Mouse (Mus musculus): ENCODE results near the gene Npffr2. TPM values are rescaled to one million over a fixed set of nuclear protein-coding genes. Genes with fewer than 3 reads are reported as not detected.
"Not testable (repeated sequence)": the region's sequence is repeated elsewhere in the genome, so short reads cannot be mapped to it uniquely, and the experiment has no call there.

The Npffr2 gene
- polyA plus RNA-seq, 1 experiment from 2014 or later, result 0.16 TPM

- Histone ChIP-seq H3K36me3 (ENCODE audit: insufficient read depth, low read length) (no peaks in the 10 kb centered on the region), H3K9me3 (ENCODE audit: low read length) (no peaks in the 10 kb centered on the region), H3K4me2 (replicated peaks; ENCODE audit: low read depth, low read length) (no peak overlapping the region), H3K4me3 (ENCODE audit: low read depth, low read length) (no peak overlapping the region), H3K9ac (replicated peaks; ENCODE audit: low read depth) (no peak overlapping the region), H3K27ac (ENCODE audit: low read length) (no peak overlapping the region), H3K27me3 (replicated peaks; ENCODE audit: insufficient read depth, low read length) (no peaks in the 10 kb centered on the region), H3K4me1 (ENCODE audit: insufficient read depth, low read depth, low read length) (no peaks in the 10 kb centered on the region)
- TF ChIP-seq EP300 (IDR thresholded peaks at IDR 0.05) (no peak), CTCF (IDR thresholded peaks at IDR 0.05) (no peak)
- ATAC-seq (no peak), DNase-seq (ENCODE audit: low spot score) (no peak)
- WGBS, result 65% methylated on average over 2 of the region's 2 CpGs
Measured at GRCm38 (mm10) chr5:89529391-89529790, 2.2 kb downstream of the Npffr2 start.

DNA sequence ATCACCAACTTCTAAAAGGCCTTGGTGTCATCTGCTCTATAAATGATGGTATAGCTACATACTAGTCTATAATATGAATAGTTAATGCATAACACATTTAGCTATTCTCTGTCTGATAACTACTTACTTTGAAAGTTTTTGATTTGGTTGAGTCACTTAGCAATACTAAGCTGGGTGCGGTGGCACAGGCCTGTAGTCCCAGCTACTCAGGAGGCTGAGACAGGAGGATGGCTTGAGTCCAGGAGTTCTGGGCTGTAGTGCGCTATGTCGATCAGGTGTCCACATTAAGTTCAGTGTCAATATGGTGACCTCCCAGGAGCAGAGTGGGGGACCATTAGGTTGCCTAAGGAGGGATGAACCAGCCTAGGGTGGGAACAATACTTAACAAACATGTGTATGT lies 8.8 kb downstream of the Npffr2 start:
- Histone ChIP-seq H3K4me3 (ENCODE audit: low read depth, low read length) (no peak overlapping the region), H3K36me3 (ENCODE audit: insufficient read depth, low read length) (no peaks in the 10 kb centered on the region), H3K4me2 (replicated peaks; ENCODE audit: low read depth, low read length) (no peak overlapping the region), H3K9me3 (ENCODE audit: low read length) (no peaks in the 10 kb centered on the region), H3K4me1 (ENCODE audit: insufficient read depth, low read depth, low read length) (no peaks in the 10 kb centered on the region), H3K27ac (ENCODE audit: low read length) (no peak overlapping the region), H3K27me3 (replicated peaks; ENCODE audit: insufficient read depth, low read length) (no peaks in the 10 kb centered on the region), H3K9ac (replicated peaks; ENCODE audit: low read depth) (no peak overlapping the region)
- 94% methylated on average over 3 of the region's 3 CpGs for whole genome bisulfite sequencing
- no peak for DNase-seq (ENCODE audit: low spot score)
- TF ChIP-seq EP300 (IDR thresholded peaks at IDR 0.05), result no peak
- TF ChIP-seq CTCF (IDR thresholded peaks at IDR 0.05), result no peak
- no peak for ATAC-seq

DNA sequence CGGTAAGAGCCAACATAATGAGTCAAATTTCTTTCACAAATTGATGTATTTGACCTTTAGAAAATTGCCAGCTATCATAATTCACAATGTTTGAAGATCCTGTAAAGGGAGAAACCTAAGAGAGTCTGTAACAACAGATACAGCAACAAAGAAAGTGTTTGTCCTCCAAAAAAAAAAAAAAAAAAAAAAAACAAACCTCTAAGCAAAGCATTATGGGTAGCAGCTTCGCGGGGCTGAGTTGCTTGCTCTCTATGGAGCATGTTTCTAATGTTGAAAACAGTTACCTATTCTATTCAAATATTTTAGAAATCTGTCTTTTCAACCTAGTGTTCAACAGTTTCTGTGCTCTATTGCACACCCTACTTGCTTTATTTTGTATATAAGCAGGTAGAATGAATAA lies 15.2 kb downstream of the Npffr2 start:
- DNase-seq (ENCODE audit: low spot score) (no peak), ATAC-seq (no peak)
- H3K4me3 ChIP-seq (ENCODE audit: low read depth, low read length), result no peak overlapping the region
- 70% methylated on average over 3 of the region's 3 CpGs for WGBS
- H3K4me1 ChIP-seq (ENCODE audit: insufficient read depth, low read depth, low read length), result no peaks in the 10 kb centered on the region
- no peaks in the 10 kb centered on the region for H3K9me3 ChIP-seq (ENCODE audit: low read length)
- TF ChIP-seq EP300 (IDR thresholded peaks at IDR 0.05), result no peak
- no peak for TF ChIP-seq CTCF (IDR thresholded peaks at IDR 0.05)
- no peaks in the 10 kb centered on the region for H3K27me3 ChIP-seq (replicated peaks; ENCODE audit: insufficient read depth, low read length)
- no peaks in the 10 kb centered on the region for H3K36me3 ChIP-seq (ENCODE audit: insufficient read depth, low read length)
- no peak overlapping the region for H3K4me2 ChIP-seq (replicated peaks; ENCODE audit: low read depth, low read length)
- no peak overlapping the region for H3K9ac ChIP-seq (replicated peaks; ENCODE audit: low read depth)
- no peak overlapping the region for H3K27ac ChIP-seq (ENCODE audit: low read length)

GRCm38 (mm10) chr5:89543476-89543875 lies 16.2 kb downstream of the Npffr2 start:
- H3K4me1 ChIP-seq (ENCODE audit: insufficient read depth, low read depth, low read length), result no peaks in the 10 kb centered on the region
- no peaks in the 10 kb centered on the region for H3K36me3 ChIP-seq (ENCODE audit: insufficient read depth, low read length)
- no peaks in the 10 kb centered on the region for H3K9me3 ChIP-seq (ENCODE audit: low read length)
- H3K27ac ChIP-seq (ENCODE audit: low read length), result no peak overlapping the region
- ATAC-seq (peak; percentile 50; the same call in 1 of the 2 replicates), DNase-seq (ENCODE audit: low spot score) (peak; percentile 72)
- H3K4me3 ChIP-seq (ENCODE audit: low read depth, low read length), result no peak overlapping the region
- H3K9ac ChIP-seq (replicated peaks; ENCODE audit: low read depth), result no peak overlapping the region
- H3K4me2 ChIP-seq (replicated peaks; ENCODE audit: low read depth, low read length), result no peak overlapping the region
- peak; percentile 83 for TF ChIP-seq CTCF (IDR thresholded peaks at IDR 0.05)
- TF ChIP-seq EP300 (IDR thresholded peaks at IDR 0.05), result no peak
- H3K27me3 ChIP-seq (replicated peaks; ENCODE audit: insufficient read depth, low read length), result no peaks in the 10 kb centered on the region
- WGBS, result 36% methylated on average over 2 of the region's 2 CpGs

GRCm38 (mm10) chr5:89559118-89559517 lies 31.9 kb downstream of the Npffr2 start:
- not testable (repeated sequence) for H3K4me3 ChIP-seq (ENCODE audit: low read depth, low read length); H3K36me3 ChIP-seq (ENCODE audit: insufficient read depth, low read length); H3K4me2 ChIP-seq (replicated peaks; ENCODE audit: low read depth, low read length); H3K27me3 ChIP-seq (replicated peaks; ENCODE audit: insufficient read depth, low read length); H3K9ac ChIP-seq (replicated peaks; ENCODE audit: low read depth); DNase-seq (ENCODE audit: low spot score); H3K4me1 ChIP-seq (ENCODE audit: insufficient read depth, low read depth, low read length); H3K27ac ChIP-seq (ENCODE audit: low read length); H3K9me3 ChIP-seq (ENCODE audit: low read length); ATAC-seq
- WGBS, result 47% methylated on average over 4 of the region's 4 CpGs

- H3K27ac ChIP-seq (ENCODE audit: low read length), result no peak overlapping the region
- ATAC-seq (no peak), DNase-seq (ENCODE audit: low spot score) (no peak)
- no peak overlapping the region for H3K9ac ChIP-seq (replicated peaks; ENCODE audit: low read depth)
- no peaks in the 10 kb centered on the region for H3K27me3 ChIP-seq (replicated peaks; ENCODE audit: insufficient read depth, low read length)
- no peaks in the 10 kb centered on the region for H3K4me1 ChIP-seq (ENCODE audit: insufficient read depth, low read depth, low read length)
- no peaks in the 10 kb centered on the region for H3K36me3 ChIP-seq (ENCODE audit: insufficient read depth, low read length)
- no peak overlapping the region for H3K4me2 ChIP-seq (replicated peaks; ENCODE audit: low read depth, low read length)
- TF ChIP-seq EP300 (IDR thresholded peaks at IDR 0.05) (no peak), CTCF (IDR thresholded peaks at IDR 0.05) (no peak)
- H3K9me3 ChIP-seq (ENCODE audit: low read length), result no peaks in the 10 kb centered on the region
- H3K4me3 ChIP-seq (ENCODE audit: low read depth, low read length), result no peak overlapping the region
Measured at GRCm38 (mm10) chr5:89561381-89561780, 34.2 kb downstream of the Npffr2 start.

DNA sequence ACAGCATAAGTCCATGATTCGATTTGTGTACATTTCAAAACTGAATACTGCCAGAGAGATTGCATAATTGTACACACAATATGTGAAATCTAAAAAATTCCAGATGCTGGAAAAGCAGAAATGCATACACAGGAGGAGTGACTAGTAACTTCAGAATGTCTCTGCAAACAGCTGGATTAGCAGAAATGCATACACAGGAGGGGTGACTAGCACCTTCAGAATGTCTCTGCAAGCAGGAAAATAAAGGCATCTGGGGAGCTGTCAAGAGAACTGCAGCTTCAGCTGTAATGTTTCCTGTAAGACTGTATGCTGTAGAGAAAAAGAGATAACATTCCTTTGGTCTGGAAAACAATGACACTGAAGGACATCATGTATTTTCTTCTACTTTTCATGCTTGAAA lies 51.4 kb downstream of the Npffr2 start:
- 39% methylated on average over 1 of the region's 1 CpGs for WGBS
- no peaks in the 10 kb centered on the region for H3K9me3 ChIP-seq (ENCODE audit: low read length)
- ATAC-seq (no peak), DNase-seq (ENCODE audit: low spot score) (no peak)
- no peak overlapping the region for H3K27ac ChIP-seq (ENCODE audit: low read length)
- H3K4me1 ChIP-seq (ENCODE audit: insufficient read depth, low read depth, low read length), result no peaks in the 10 kb centered on the region
- H3K4me2 ChIP-seq (replicated peaks; ENCODE audit: low read depth, low read length), result no peak overlapping the region
- no peak overlapping the region for H3K4me3 ChIP-seq (ENCODE audit: low read depth, low read length)
- TF ChIP-seq EP300 (IDR thresholded peaks at IDR 0.05), result no peak
- TF ChIP-seq CTCF (IDR thresholded peaks at IDR 0.05), result no peak
- H3K27me3 ChIP-seq (replicated peaks; ENCODE audit: insufficient read depth, low read length), result no peaks in the 10 kb centered on the region
- H3K9ac ChIP-seq (replicated peaks; ENCODE audit: low read depth), result no peak overlapping the region
- H3K36me3 ChIP-seq (ENCODE audit: insufficient read depth, low read length), result no peaks in the 10 kb centered on the region
